Mouse (Mus musculus) lung, postnatal 0 days (tissue): ENCODE data around the gene Itpr2.

ENCODE experiments used
- CTCF ChIP-seq: IDR thresholded peaks from 2 replicates; pipeline ENCODE4 v1.5.1; 2016; ENCODE audit warnings: antibody characterized with exemption, mild to moderate bottlenecking
- EP300 ChIP-seq: IDR thresholded peaks from 2 replicates; pipeline ENCODE4 v1.6.1; 2016; ENCODE audit warnings: antibody characterized with exemption, mild to moderate bottlenecking, control low read depth

- TF ChIP-seq EP300 (no peak), CTCF (peak; percentile 55)
Measured at GRCm38 (mm10) chr6:146298712-146299111, 203.3 kb downstream of the Itpr2 start.
